Comparison of ENCODE assay signal across 24 mouse cellular contexts in the genomic region with DNA sequence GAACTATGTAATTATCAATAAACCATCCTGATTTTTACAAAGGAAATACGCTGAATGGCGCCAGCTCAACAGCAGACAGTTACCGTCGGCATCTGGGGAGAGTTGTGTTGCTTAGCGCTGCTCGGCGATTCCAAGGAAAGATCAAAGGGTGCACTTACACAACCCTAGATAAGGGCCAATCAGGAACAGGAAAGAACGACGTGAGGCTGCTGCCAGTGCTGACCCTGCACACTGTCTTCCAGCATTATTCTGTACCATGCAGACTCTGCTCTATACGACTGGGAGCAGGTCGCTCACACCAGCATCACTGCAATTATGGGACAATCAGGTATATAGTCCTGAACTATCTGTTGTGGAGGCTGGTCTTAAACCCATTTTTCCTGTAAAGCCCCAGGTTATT. TPM values are rescaled to one million over a fixed set of nuclear protein-coding genes. Genes with fewer than 3 reads are reported as not detected.
DNase-seq lines count a peak whose midpoint lies in the region; ATAC-seq and TF ChIP-seq lines count a peak whose summit lies in the region.
"Had no signal": no experiment of that assay in that cellular context is flagged by ENCODE, and none has a peak within 500 bp of the region (broad histone marks: within the 10 kb centered on the region; RNA-seq: fewer than 3 reads in every experiment).

No protein-coding gene starts in this region.

- no peak overlapping the region for H3K4me2 ChIP-seq in heart, embryonic 11.5 days
- H3K4me2 ChIP-seq in limb, embryonic 12.5 days = no peak overlapping the region
- H3K4me2 ChIP-seq in stomach, embryonic 15.5 days = no peak overlapping the region
- H3K4me2 ChIP-seq in stomach, postnatal 0 days (replicated peaks; ENCODE audit: low read depth) = no peak overlapping the region
- H3K4me2 ChIP-seq: embryonic facial prominence, embryonic 15.5 days; hindbrain, embryonic 15.5 days had no signal

- 43% methylated on average over 11 of the region's 11 CpGs for WGBS in heart, embryonic 11.5 days (ENCODE audit: insufficient replicate concordance)
- WGBS in limb, embryonic 12.5 days = 70% methylated on average over 11 of the region's 11 CpGs
- 77% methylated on average over 11 of the region's 11 CpGs for WGBS in limb, embryonic 10.5 days
- 75% methylated on average over 11 of the region's 11 CpGs for WGBS in stomach, embryonic 15.5 days
- 74% methylated on average over 11 of the region's 11 CpGs for WGBS in stomach, postnatal 0 days

- H3K9me3 ChIP-seq in heart, embryonic 11.5 days (replicated peaks; ENCODE audit: control insufficient read depth, low read length) = no peaks in the 10 kb centered on the region
- no peaks in the 10 kb centered on the region for H3K9me3 ChIP-seq in limb, embryonic 12.5 days
- no peaks in the 10 kb centered on the region for H3K9me3 ChIP-seq in limb, embryonic 10.5 days (replicated peaks)
- H3K9me3 ChIP-seq in stomach, embryonic 15.5 days = no peaks in the 10 kb centered on the region
- no peaks in the 10 kb centered on the region for H3K9me3 ChIP-seq in stomach, postnatal 0 days (ENCODE audit: control insufficient read depth, low read length)
- H3K9me3 ChIP-seq: embryonic facial prominence, embryonic 15.5 days; forebrain, embryonic 10.5 days; hindbrain, embryonic 15.5 days had no signal

- H3K4me3 ChIP-seq in heart, embryonic 11.5 days (ENCODE audit: low read depth, low read length) = no peak overlapping the region
- no peak overlapping the region for H3K4me3 ChIP-seq in limb, embryonic 12.5 days (replicated peaks)
- H3K4me3 ChIP-seq in limb, embryonic 10.5 days = no peak overlapping the region
- no peak overlapping the region for H3K4me3 ChIP-seq in stomach, embryonic 15.5 days (replicated peaks)
- no peak overlapping the region for H3K4me3 ChIP-seq in stomach, postnatal 0 days (ENCODE audit: low read depth, low read length)
- H3K4me3 ChIP-seq: embryonic facial prominence, embryonic 15.5 days; erythroblast, embryonic 14.5 days; forebrain, embryonic 10.5 days; hindbrain, embryonic 15.5 days had no signal

- no peak for TF ChIP-seq EP300 in stomach, postnatal 0 days (optimal IDR thresholded peaks at IDR 0.05)

- H3K36me3 ChIP-seq in heart, embryonic 11.5 days (ENCODE audit: control insufficient read depth, insufficient read depth, low read length) = peaks cover 19% of the 10 kb centered on the region
- H3K36me3 ChIP-seq in limb, embryonic 12.5 days = peaks cover 54% of the 10 kb centered on the region
- H3K36me3 ChIP-seq in limb, embryonic 10.5 days = peaks cover 58% of the 10 kb centered on the region
- H3K36me3 ChIP-seq in stomach, embryonic 15.5 days = peaks cover 22% of the 10 kb centered on the region
- peaks cover 14% of the 10 kb centered on the region for H3K36me3 ChIP-seq in stomach, postnatal 0 days (ENCODE audit: control insufficient read depth, insufficient read depth, low read length)
- H3K36me3 ChIP-seq: hindbrain, embryonic 15.5 days had no signal

- no peaks in the 10 kb centered on the region for H3K27me3 ChIP-seq in heart, embryonic 11.5 days (ENCODE audit: control insufficient read depth, insufficient read depth, low read length)
- no peaks in the 10 kb centered on the region for H3K27me3 ChIP-seq in limb, embryonic 12.5 days
- no peaks in the 10 kb centered on the region for H3K27me3 ChIP-seq in limb, embryonic 10.5 days (ENCODE audit: low read depth, poor library complexity, severe bottlenecking)
- no peaks in the 10 kb centered on the region for H3K27me3 ChIP-seq in stomach, embryonic 15.5 days (replicated peaks)
- H3K27me3 ChIP-seq in stomach, postnatal 0 days (ENCODE audit: control insufficient read depth, insufficient read depth, low read length) = no peaks in the 10 kb centered on the region
- H3K27me3 ChIP-seq: embryonic facial prominence, embryonic 15.5 days; hindbrain, embryonic 15.5 days had no signal

- no peak overlapping the region for H3K27ac ChIP-seq in heart, embryonic 11.5 days (ENCODE audit: low read depth, low read length)
- H3K27ac ChIP-seq in limb, embryonic 12.5 days = 0 out of 2 replicates have a peak overlapping the region, but pooled peaks have one; percentile 7
- H3K27ac ChIP-seq in limb, embryonic 10.5 days = no peak overlapping the region
- H3K27ac ChIP-seq in stomach, embryonic 15.5 days = no peak overlapping the region
- H3K27ac ChIP-seq in stomach, postnatal 0 days (replicated peaks) = no peak overlapping the region
- H3K27ac ChIP-seq: embryonic facial prominence, embryonic 15.5 days; forebrain, embryonic 10.5 days; hindbrain, embryonic 15.5 days had no signal

- DNase-seq in heart, adult 18-20 months = no peak
- DNase-seq in limb, embryonic 10.5 days (ENCODE audit: low spot score) = no peak
- no peak for DNase-seq in stomach, postnatal 0 days (ENCODE audit: low spot score)
- peak; percentile 62 for DNase-seq in yolk sac, embryonic 10.5 days (ENCODE audit: low spot score)
- no peak for DNase-seq in left cerebral cortex, adult 8-10 months (ENCODE audit: low spot score in 2 of 2)
- DNase-seq: adrenal gland, adult 8-10 months; B cell, adult 2 months; cerebellum, adult 11 months; cerebellum, adult 8-10 months; cerebellum, postnatal 14 days; embryo, embryonic 11 days; gastrocnemius, postnatal 36 days; heart, adult 11 months; heart, postnatal 14 days had no signal

- H3K4me1 ChIP-seq in heart, embryonic 11.5 days (ENCODE audit: control insufficient read depth, insufficient read depth, low read length) = peaks cover 11% of the 10 kb centered on the region
- H3K4me1 ChIP-seq in limb, embryonic 12.5 days (replicated peaks) = no peaks in the 10 kb centered on the region
- no peaks in the 10 kb centered on the region for H3K4me1 ChIP-seq in limb, embryonic 10.5 days
- H3K4me1 ChIP-seq in stomach, embryonic 15.5 days = no peaks in the 10 kb centered on the region
- H3K4me1 ChIP-seq in stomach, postnatal 0 days (replicated peaks; ENCODE audit: control insufficient read depth, insufficient read depth) = no peaks in the 10 kb centered on the region
- H3K4me1 ChIP-seq: embryonic facial prominence, embryonic 15.5 days; forebrain, embryonic 10.5 days; hindbrain, embryonic 15.5 days had no signal

- no peak for TF ChIP-seq CTCF in stomach, postnatal 0 days (IDR thresholded peaks at IDR 0.05; ENCODE audit: low read depth)

- H3K9ac ChIP-seq in heart, embryonic 11.5 days (ENCODE audit: low read depth, low read length) = 0 out of 2 replicates have a peak overlapping the region, but pooled peaks have one; percentile 34
- no peak overlapping the region for H3K9ac ChIP-seq in limb, embryonic 12.5 days (replicated peaks)
- H3K9ac ChIP-seq in stomach, embryonic 15.5 days = no peak overlapping the region
- no peak overlapping the region for H3K9ac ChIP-seq in stomach, postnatal 0 days (ENCODE audit: low read length)
- H3K9ac ChIP-seq: embryonic facial prominence, embryonic 15.5 days; hindbrain, embryonic 15.5 days had no signal

- no peak for ATAC-seq in heart, embryonic 11.5 days (replicated peaks; ENCODE audit: insufficient number of reproducible peaks, low FRiP score, low TSS enrichment)
- no peak for ATAC-seq in limb, embryonic 12.5 days (ENCODE audit: insufficient number of reproducible peaks, insufficient read depth, low FRiP score, low TSS enrichment, low read depth)
- 0 out of 2 replicates have a peak, but pooled peaks have one; percentile 56 for ATAC-seq in stomach, embryonic 15.5 days (ENCODE audit: insufficient read depth, low FRiP score, low read depth)
- ATAC-seq in stomach, postnatal 0 days (ENCODE audit: low FRiP score, low TSS enrichment) = no peak
- ATAC-seq: CD4-positive, CD25-positive, alpha-beta regulatory T cell, adult 4 months; forebrain, embryonic 14.5 days had no signal

RNA-seq across cellular contexts. Expression of gene Lgals3, which starts 18.6 kb away (rescaled TPM):
- polyA plus RNA-seq in heart, embryonic 11.5 days (2014; fragmentation: Nextera tagmentation; extraction: Ambion mirVana) = 1.9 and 2.7 TPM in 2 replicates
- total RNA-seq in heart, adult 18-20 months (2021) = 1 to 10 TPM; 3.3 to 7.2 TPM
- polyA plus RNA-seq in limb, embryonic 12.5 days (2016; fragmentation: Nextera tagmentation; extraction: Ambion mirVana) = 0.87 and 4.3 TPM in 2 replicates
- polyA plus RNA-seq in limb, embryonic 10.5 days (2016; fragmentation: Nextera tagmentation; extraction: Ambion mirVana) = 0.46 and 0.49 TPM in 2 replicates
- polyA plus RNA-seq in stomach, embryonic 15.5 days (2015; fragmentation: Nextera tagmentation; extraction: Ambion mirVana) = 42.7 and 58.3 TPM in 2 replicates
- polyA plus RNA-seq in stomach, postnatal 0 days (2015; fragmentation: Nextera tagmentation; extraction: Ambion mirVana) = 359 and 387 TPM in 2 replicates
- total RNA-seq in left cerebral cortex, adult 8-10 months (2022) = 1 to 10 TPM in 2 of 4 experiments, under 1 TPM in 2; 0.66 to 1.8 (median 0.93) TPM

RNA-seq across cellular contexts. Expression of gene Dlgap5, which starts 32.1 kb away (rescaled TPM):
- 47.8 and 47.9 TPM in 2 replicates for polyA plus RNA-seq in heart, embryonic 11.5 days (2014; fragmentation: Nextera tagmentation; extraction: Ambion mirVana)
- under 1 TPM; 0.37 to 0.62 TPM for total RNA-seq in heart, adult 18-20 months (2021)
- polyA plus RNA-seq in limb, embryonic 12.5 days (2016; fragmentation: Nextera tagmentation; extraction: Ambion mirVana) = 69.0 and 71.0 TPM in 2 replicates
- 80.6 and 83.3 TPM in 2 replicates for polyA plus RNA-seq in limb, embryonic 10.5 days (2016; fragmentation: Nextera tagmentation; extraction: Ambion mirVana)
- 37.2 and 40.6 TPM in 2 replicates for polyA plus RNA-seq in stomach, embryonic 15.5 days (2015; fragmentation: Nextera tagmentation; extraction: Ambion mirVana)
- polyA plus RNA-seq in stomach, postnatal 0 days (2015; fragmentation: Nextera tagmentation; extraction: Ambion mirVana) = 5.9 and 7.4 TPM in 2 replicates
- 1 to 10 TPM in 1 of 4 experiments, under 1 TPM in 3; 0.34 to 1.2 (median 0.42) TPM for total RNA-seq in left cerebral cortex, adult 8-10 months (2022)
- total RNA-seq: gastrocnemius, adult 8-10 months had no signal
